Mouse (Mus musculus) G1E (cell line): ENCODE measurements at regions not wholly inside any gene's neighbourhood (a gene's known extent, or its start where the extent isn't known, plus 50 kb on each side); places are given as distances from the start of the nearest gene placed in this dataset.

Source experiments
- CTCF ChIP-seq: IDR thresholded peaks from 2 replicates; pipeline ENCODE4 v1.5.1; 2012; ENCODE audit warnings: low read depth, low read length, inconsistent platforms, mixed read lengths
- GATA1 ChIP-seq: IDR thresholded peaks from 2 replicates; pipeline ENCODE4 v1.6.1; 2012; ENCODE audit warnings: borderline replicate concordance, low read length, inconsistent platforms, mixed read lengths

- no peak for TF ChIP-seq CTCF
- TF ChIP-seq GATA1 = no peak
These were observed 102.6 kb downstream of the Rgs2 start for GRCm38 (mm10) chr1:143901127-143901920.
